Mouse (Mus musculus): ENCODE data around the gene Rnf144b.

GRCm38 (mm10) chr13:47192771-47193170, 70.3 kb downstream of the Rnf144b start:
- no peak for TF ChIP-seq CTCF (IDR thresholded peaks at IDR 0.05; ENCODE audit: extremely low read depth, insufficient read length, insufficient replicate concordance, low read depth, low read length)
- no peak for TF ChIP-seq POLR2A (IDR thresholded peaks at IDR 0.05; ENCODE audit: low read depth, low read length)
